Mouse (Mus musculus) liver, adult 2 months (tissue): ENCODE data around the gene Mmab.

Experiments used
- CTCF ChIP-seq: fragments of 200-500 bp; IDR thresholded peaks from 2 replicates; pipeline ENCODE4 v1.5.1; 2011; ENCODE audit warnings: low read depth, low read length, control low read depth
- POLR2A ChIP-seq: fragments of 200-500 bp; IDR thresholded peaks from 2 replicates; pipeline ENCODE4 v1.6.1; 2011; ENCODE audit warnings: low read length, control low read depth; ENCODE audit not compliant: insufficient read depth; ENCODE audit errors: extremely low read depth

GRCm38 (mm10) chr5:114464561-114464960 lies 20.7 kb upstream of the Mmab start:
- TF ChIP-seq CTCF (no peak), POLR2A (no peak)
